Mouse (Mus musculus): ENCODE results near the gene Srrm1.

GRCm38 (mm10) chr4:135302261-135302660, 50.9 kb downstream of the Srrm1 start:
- TF ChIP-seq EP300 (IDR thresholded peaks at IDR 0.05; ENCODE audit: low read depth in 1 of 2, low read length in 2 of 2) (no peak), E2F4 (IDR thresholded peaks at IDR 0.05; ENCODE audit: borderline replicate concordance, low read depth, low read length) (no peak), CHD2 (IDR thresholded peaks at IDR 0.05; ENCODE audit: low read length) (no peak), CTCF (IDR thresholded peaks at IDR 0.05 in 2 of 3, conservative IDR thresholded peaks at IDR 0.05 in 1 of 3; ENCODE audit: control insufficient read depth in 1 of 3, insufficient read depth in 1 of 3, low read depth in 2 of 3, low read length in 3 of 3, poor library complexity in 1 of 3, severe bottlenecking in 1 of 3) (no peak), TBP (IDR thresholded peaks at IDR 0.05; ENCODE audit: low read depth, low read length) (no peak), ZMIZ1 (IDR thresholded peaks at IDR 0.05; ENCODE audit: low read depth, low read length) (no peak), USF1 (IDR thresholded peaks at IDR 0.05; ENCODE audit: low read depth, low read length) (no peak)
